Comparison of ENCODE assay signal across 8 mouse cellular contexts in the genomic region with DNA sequence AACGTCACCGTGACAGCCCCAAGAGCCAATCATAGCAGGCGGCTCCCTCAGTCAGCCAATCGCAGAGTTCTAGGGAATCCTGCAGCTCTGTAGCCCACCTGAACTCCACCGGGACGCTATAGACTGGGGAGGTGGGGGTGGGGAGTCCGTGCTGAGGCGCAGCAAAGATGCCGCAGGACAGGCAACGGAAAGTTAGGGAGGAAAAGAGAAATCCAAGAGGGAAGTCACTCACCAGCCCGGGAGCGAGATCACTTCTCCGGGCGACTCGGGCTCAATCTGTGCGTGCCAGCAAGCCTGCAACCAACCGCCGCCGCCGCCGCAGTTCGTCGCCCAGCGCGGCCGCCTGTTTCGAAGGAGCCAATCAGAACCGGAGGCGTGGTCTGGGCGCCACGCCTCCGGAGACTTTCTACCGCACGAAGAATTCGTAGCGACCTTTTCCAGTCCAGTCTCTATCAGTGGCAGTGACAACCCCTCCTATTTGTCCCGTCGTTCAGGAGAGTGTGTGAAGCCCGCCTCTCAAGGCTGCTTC. TPM values are rescaled to one million over a fixed set of nuclear protein-coding genes. Genes with fewer than 3 reads are reported as not detected.
DNase-seq lines count a peak whose midpoint lies in the region; ATAC-seq and TF ChIP-seq lines count a peak whose summit lies in the region.

A gene (minus strand): TSS at position 345 of the 529 bp plus-strand sequence.

- H3K27me3 ChIP-seq in forebrain, embryonic 14.5 days (replicated peaks; ENCODE audit: control insufficient read depth, insufficient read depth, low read length): no peaks in the 10 kb centered on the region
- no peaks in the 10 kb centered on the region for H3K27me3 ChIP-seq in liver, embryonic 16.5 days (ENCODE audit: control insufficient read depth, insufficient read depth, low read depth, low read length)
- peaks cover 35% of the 10 kb centered on the region for H3K27me3 ChIP-seq in neural tube, embryonic 12.5 days (replicated peaks)
- no peaks in the 10 kb centered on the region for H3K27me3 ChIP-seq in stomach, postnatal 0 days (ENCODE audit: control insufficient read depth, insufficient read depth, low read length)

- ATAC-seq in forebrain, embryonic 14.5 days: peak; percentile 97
- ATAC-seq in liver, embryonic 16.5 days (ENCODE audit: low read depth): peak; percentile 88
- ATAC-seq in neural tube, embryonic 12.5 days (ENCODE audit: low FRiP score, low read depth): peak; percentile 97
- peak; percentile 94 for ATAC-seq in stomach, postnatal 0 days (ENCODE audit: low FRiP score, low TSS enrichment)

- H3K27ac ChIP-seq in forebrain, embryonic 14.5 days (ENCODE audit: low read depth, low read length): no peak within 1 kb of the TSS
- H3K27ac ChIP-seq in liver, embryonic 16.5 days (ENCODE audit: low read length): peak within 1 kb of the TSS; percentile 86
- no peak within 1 kb of the TSS for H3K27ac ChIP-seq in neural tube, embryonic 12.5 days
- peak within 1 kb of the TSS; percentile 63 for H3K27ac ChIP-seq in stomach, postnatal 0 days (replicated peaks)

- no peak for TF ChIP-seq CTCF in stomach, postnatal 0 days (IDR thresholded peaks at IDR 0.05; ENCODE audit: low read depth)

- no peak for TF ChIP-seq EP300 in stomach, postnatal 0 days (optimal IDR thresholded peaks at IDR 0.05)

- no peaks in the 10 kb centered on the region for H3K36me3 ChIP-seq in forebrain, embryonic 14.5 days (ENCODE audit: control insufficient read depth, insufficient read depth, low read length)
- peaks cover 4% of the 10 kb centered on the region; the same call in 1 of the 2 replicates for H3K36me3 ChIP-seq in liver, embryonic 16.5 days (ENCODE audit: control insufficient read depth, insufficient read depth)
- no peaks in the 10 kb centered on the region for H3K36me3 ChIP-seq in neural tube, embryonic 12.5 days
- H3K36me3 ChIP-seq in stomach, postnatal 0 days (ENCODE audit: control insufficient read depth, insufficient read depth, low read length): no peaks in the 10 kb centered on the region

- peak within 1 kb of the TSS; percentile 48 for H3K4me3 ChIP-seq in forebrain, embryonic 14.5 days (ENCODE audit: low read depth, low read length)
- peak within 1 kb of the TSS; percentile 89 for H3K4me3 ChIP-seq in liver, embryonic 16.5 days (ENCODE audit: low read depth, low read length)
- peak within 1 kb of the TSS; percentile 57 for H3K4me3 ChIP-seq in neural tube, embryonic 12.5 days
- H3K4me3 ChIP-seq in stomach, postnatal 0 days (ENCODE audit: low read depth, low read length): peak within 1 kb of the TSS; percentile 75

- intact Hi-C loops in heart, postnatal 14 days (cut with DNase I): no loop called here

- peak within 1 kb of the TSS; percentile 79 for H3K4me2 ChIP-seq in forebrain, embryonic 14.5 days (ENCODE audit: low read length)
- H3K4me2 ChIP-seq in liver, embryonic 16.5 days (ENCODE audit: low read depth, low read length): peak within 1 kb of the TSS; percentile 89
- H3K4me2 ChIP-seq in neural tube, embryonic 12.5 days (replicated peaks): peak within 1 kb of the TSS; percentile 91
- peak within 1 kb of the TSS; percentile 94 for H3K4me2 ChIP-seq in stomach, postnatal 0 days (replicated peaks; ENCODE audit: low read depth)

- peak within 1 kb of the TSS; percentile 63 for H3K9ac ChIP-seq in forebrain, embryonic 14.5 days (ENCODE audit: low read length)
- peak within 1 kb of the TSS; percentile 80 for H3K9ac ChIP-seq in liver, embryonic 16.5 days (ENCODE audit: low read depth, low read length)
- H3K9ac ChIP-seq in neural tube, embryonic 12.5 days: peak within 1 kb of the TSS; percentile 48
- peak within 1 kb of the TSS; percentile 69 for H3K9ac ChIP-seq in stomach, postnatal 0 days (ENCODE audit: low read length)

- no peaks in the 10 kb centered on the region for H3K9me3 ChIP-seq in forebrain, embryonic 14.5 days (replicated peaks; ENCODE audit: control insufficient read depth, low read length)
- no peaks in the 10 kb centered on the region for H3K9me3 ChIP-seq in liver, embryonic 16.5 days (replicated peaks; ENCODE audit: control insufficient read depth, low read length)
- H3K9me3 ChIP-seq in neural tube, embryonic 12.5 days: no peaks in the 10 kb centered on the region
- H3K9me3 ChIP-seq in stomach, postnatal 0 days (ENCODE audit: control insufficient read depth, low read length): no peaks in the 10 kb centered on the region

- DNase-seq in ES-CJ7 (ENCODE audit: low read depth, low spot score): peak; percentile 95
- peak; percentile 52 for DNase-seq in cerebellum, adult 11 months
- DNase-seq in forebrain, embryonic 14.5 days (ENCODE audit: low spot score): peak; percentile 94
- DNase-seq in heart, postnatal 14 days: peak; percentile 86 to 87
- DNase-seq in large intestine, adult 2 months (ENCODE audit: low read depth, low spot score): peak; percentile 57
- DNase-seq in stomach, postnatal 0 days (ENCODE audit: low spot score): peak; percentile 90

- peaks cover 3% of the 10 kb centered on the region; the same call in 1 of the 2 replicates for H3K4me1 ChIP-seq in forebrain, embryonic 14.5 days (ENCODE audit: control insufficient read depth, insufficient read depth, low read length)
- peaks cover 19% of the 10 kb centered on the region for H3K4me1 ChIP-seq in liver, embryonic 16.5 days (ENCODE audit: control insufficient read depth, low read depth, low read length)
- peaks cover 12% of the 10 kb centered on the region; the same call in 1 of the 2 replicates for H3K4me1 ChIP-seq in neural tube, embryonic 12.5 days
- no peaks in the 10 kb centered on the region for H3K4me1 ChIP-seq in stomach, postnatal 0 days (replicated peaks; ENCODE audit: control insufficient read depth, insufficient read depth)

- WGBS in forebrain, embryonic 14.5 days: 0% methylated on average over 39 of the region's 39 CpGs
- under 1% methylated on average over 39 of the region's 39 CpGs for WGBS in large intestine, adult 2 months
- under 1% methylated on average over 39 of the region's 39 CpGs for WGBS in liver, embryonic 16.5 days (ENCODE audit: insufficient replicate concordance)
- under 1% methylated on average over 39 of the region's 39 CpGs for WGBS in neural tube, embryonic 12.5 days
- WGBS in stomach, postnatal 0 days: under 1% methylated on average over 37 of the region's 39 CpGs

RNA-seq across cellular contexts. Expression of the gene that starts here (rescaled TPM):
- 7.7 and 12.3 TPM in 2 replicates for polyA plus RNA-seq in forebrain, embryonic 14.5 days (2014; fragmentation: Nextera tagmentation; extraction: Ambion mirVana)
- total RNA-seq in heart, postnatal 14 days (2021): 1 to 10 TPM; 3.5 to 5.5 TPM
- polyA plus RNA-seq in large intestine, adult 2 months (2012; rRNA removed): 1.5 and 2.8 TPM in 2 replicates
- polyA plus RNA-seq in liver, embryonic 16.5 days (2015; fragmentation: Nextera tagmentation; extraction: Ambion mirVana): 4.4 and 5.1 TPM in 2 replicates
- 7.0 and 8.1 TPM in 2 replicates for polyA plus RNA-seq in neural tube, embryonic 12.5 days (2016; fragmentation: Nextera tagmentation; extraction: Ambion mirVana)
- polyA plus RNA-seq in stomach, postnatal 0 days (2015; fragmentation: Nextera tagmentation; extraction: Ambion mirVana): 5.4 and 6.4 TPM in 2 replicates

Comparison
In these comparisons a context has a peak if more than half of its experiments do, and no peak if none do; other contexts are left out.
1. H3K27ac ChIP-seq: peak in liver, embryonic 16.5 days (single experiment) and stomach, postnatal 0 days (single experiment); none in forebrain, embryonic 14.5 days (single experiment) and neural tube, embryonic 12.5 days (single experiment).
2. Peak in every context shown above with its lines, with median percentiles within 50 percentile points of each other: DNase-seq, ATAC-seq, H3K4me2 ChIP-seq, H3K4me3 ChIP-seq and H3K9ac ChIP-seq.